Mouse (Mus musculus) MEL (cell line): Measurements from ENCODE around the gene 2210016F16Rik. TPM values are rescaled to one million over a fixed set of nuclear protein-coding genes. Genes with fewer than 3 reads are reported as not detected.
"Not testable (repeated sequence)": the region's sequence is repeated elsewhere in the genome, so short reads cannot be mapped to it uniquely, and the experiment has no call there.

Experiments used
- DNase-seq: peaks from one replicate; pipeline ENCODE4 v3.0.0; 2011; ENCODE audit warnings: low read depth, low spot score
- H3K27ac ChIP-seq: 2 replicates; pipeline ENCODE4 v1.5.1; 2012; ENCODE audit warnings: low read depth, mild to moderate bottlenecking, control low read depth, low read length, moderate library complexity; ENCODE audit not compliant: control insufficient read depth
- H3K27me3 ChIP-seq, 2 experiments: fragments of 150-350 bp in 1 of 2; sonication (generic) in 1 of 2; 2 replicates each; pipeline ENCODE4 v1.6.1; 2012; ENCODE audit warnings: low read length in 2 of 2, mild to moderate bottlenecking in 2 of 2, improper control_type of control experiment in 1 of 2, moderate library complexity in 1 of 2; ENCODE audit not compliant: insufficient read depth in 2 of 2, control insufficient read depth in 1 of 2
- H3K36me3 ChIP-seq, 2 experiments: 2 replicates each; pipeline ENCODE4 v1.6.1; 2012 to 2014; ENCODE audit warnings: low read length in 2 of 2, improper control_type of control experiment in 1 of 2, inconsistent platforms in 1 of 2, mild to moderate bottlenecking in 1 of 2; ENCODE audit not compliant: insufficient read depth in 2 of 2, control insufficient read depth in 1 of 2
- H3K4me1 ChIP-seq, 2 experiments: fragments of 150-350 bp in 1 of 2; sonication (generic) in 1 of 2; 2 replicates each; pipeline ENCODE4 v1.6.1; 2012; ENCODE audit warnings: low read length in 2 of 2, improper control_type of control experiment in 1 of 2, mild to moderate bottlenecking in 1 of 2; ENCODE audit not compliant: insufficient read depth in 2 of 2, control insufficient read depth in 1 of 2
- H3K4me3 ChIP-seq, 2 experiments: fragments of 150-350 bp in 1 of 2; sonication (generic) in 1 of 2; 2 replicates each; pipeline ENCODE4 v1.5.1; 2012; ENCODE audit warnings: low read depth in 2 of 2, low read length in 2 of 2, mild to moderate bottlenecking in 2 of 2, moderate library complexity in 2 of 2, control low read depth in 1 of 2, improper control_type of control experiment in 1 of 2; ENCODE audit not compliant: control insufficient read depth in 1 of 2, insufficient read depth in 1 of 2
- H3K79me2 ChIP-seq: 2 replicates; pipeline ENCODE4 v1.6.1; 2012; ENCODE audit warnings: mild to moderate bottlenecking, low read length, moderate library complexity; ENCODE audit not compliant: control insufficient read depth, poor library complexity, insufficient read depth
- H3K9ac ChIP-seq: 2 replicates; pipeline ENCODE4 v1.6.1; 2012; ENCODE audit warnings: low read depth, mild to moderate bottlenecking, control low read depth, low read length, moderate library complexity; ENCODE audit not compliant: control insufficient read depth, poor library complexity, severe bottlenecking
- H3K9me3 ChIP-seq: fragments of 150-350 bp; sonication (generic); replicated peaks from 2 replicates; pipeline ENCODE4 v1.6.1; 2012; ENCODE audit warnings: mild to moderate bottlenecking, low read length, improper control_type of control experiment, moderate library complexity; ENCODE audit not compliant: insufficient read depth
- BHLHE40 ChIP-seq: IDR thresholded peaks from 2 replicates; pipeline ENCODE4 v1.6.1; 2012; ENCODE audit warnings: low read depth, mild to moderate bottlenecking, inconsistent platforms, low read length, improper control_type of control experiment, borderline replicate concordance
- CHD2 ChIP-seq: IDR thresholded peaks from 2 replicates; pipeline ENCODE4 v1.6.1; 2011; ENCODE audit warnings: low read length, improper control_type of control experiment
- EP300 ChIP-seq, 2 experiments: IDR thresholded peaks; 2 replicates each; pipeline ENCODE4 v1.6.1; 2011; ENCODE audit warnings: improper control_type of control experiment in 2 of 2, low read length in 2 of 2, low read depth in 1 of 2, mild to moderate bottlenecking in 1 of 2
- ETS1 ChIP-seq: IDR thresholded peaks from 2 replicates; pipeline ENCODE4 v1.6.1; 2012; ENCODE audit warnings: low read depth, mild to moderate bottlenecking, inconsistent platforms, low read length, improper control_type of control experiment, moderate library complexity
- GABPA ChIP-seq: IDR thresholded peaks from 2 replicates; pipeline ENCODE4 v1.6.1; 2012; ENCODE audit warnings: low read depth, mild to moderate bottlenecking, inconsistent platforms, low read length, improper control_type of control experiment, moderate library complexity
- GATA1 ChIP-seq: IDR thresholded peaks from 2 replicates; pipeline ENCODE4 v1.6.1; 2011; ENCODE audit warnings: low read depth, low read length, improper control_type of control experiment
- JUND ChIP-seq: IDR thresholded peaks from 2 replicates; pipeline ENCODE4 v1.6.1; 2011; ENCODE audit warnings: low read depth, mild to moderate bottlenecking, improper control_type of control experiment, low read length
- KAT2A ChIP-seq: conservative IDR thresholded peaks from 2 replicates; pipeline ENCODE4 v1.6.1; 2012; ENCODE audit warnings: low read depth, low read length, improper control_type of control experiment, inconsistent platforms
- MYB ChIP-seq: IDR thresholded peaks from 2 replicates; pipeline ENCODE4 v1.6.1; 2011; ENCODE audit warnings: mild to moderate bottlenecking, low read depth, low read length, improper control_type of control experiment
- MYC ChIP-seq: IDR thresholded peaks from 2 replicates; pipeline ENCODE4 v1.6.1; 2011; ENCODE audit warnings: low read depth, mild to moderate bottlenecking, low read length, improper control_type of control experiment, moderate library complexity
- POLR2AphosphoS2 ChIP-seq: IDR thresholded peaks from 2 replicates; pipeline ENCODE4 v1.6.1; 2011; ENCODE audit warnings: low read length, improper control_type of control experiment
- RAD21 ChIP-seq: IDR thresholded peaks from 2 replicates; pipeline ENCODE4 v1.6.1; 2011; ENCODE audit warnings: mild to moderate bottlenecking, low read depth, low read length, improper control_type of control experiment
- RCOR1 ChIP-seq: IDR thresholded peaks from 2 replicates; pipeline ENCODE4 v1.6.1; 2012; ENCODE audit warnings: low read depth, mild to moderate bottlenecking, inconsistent platforms, low read length, improper control_type of control experiment
- SMC3 ChIP-seq: IDR thresholded peaks from 2 replicates; pipeline ENCODE4 v1.6.1; 2011; ENCODE audit warnings: low read depth, low read length, improper control_type of control experiment
- USF1 ChIP-seq: IDR thresholded peaks from 2 replicates; pipeline ENCODE4 v1.6.1; 2014; ENCODE audit warnings: low read depth, mild to moderate bottlenecking, inconsistent platforms, low read length, improper control_type of control experiment, moderate library complexity
- ZMIZ1 ChIP-seq: IDR thresholded peaks from 2 replicates; pipeline ENCODE4 v1.6.1; 2012; ENCODE audit warnings: low read depth, mild to moderate bottlenecking, inconsistent platforms, low read length, improper control_type of control experiment, moderate library complexity
- ZNF384 ChIP-seq: IDR thresholded peaks from 2 replicates; pipeline ENCODE4 v1.6.1; 2012; ENCODE audit warnings: low read depth, mild to moderate bottlenecking, inconsistent platforms, low read length, improper control_type of control experiment
- polyA plus RNA-seq, 2 experiments: library from polyadenylated mRNA; stranded (reverse) in 1 of 2; unstranded in 1 of 2; fragments of >175 nt in 1 of 2; fragments of >200 nt in 1 of 2; gene quantifications; 2 replicates each; pipeline versions ENCODE4 v1.2.1 to v1.2.4; 2012; ENCODE audit warnings: low replicate concordance in 2 of 2, low read depth in 1 of 2; ENCODE audit not compliant: insufficient read length in 2 of 2, insufficient read depth in 1 of 2, missing spikeins in 1 of 2
- total RNA-seq: library from RNA; depleted of rRNA; stranded (reverse); fragments of 300-350 nt; gene quantifications from 2 replicates; pipeline ENCODE4 v1.2.3, GENCODE M21; 2012

2210016F16Rik gene
- total and polyA plus RNA-seq, 3 experiments: 0.08 to 0.22 TPM; not detected in 1

GRCm38 (mm10) chr13:58367641-58368040 lies 17.4 kb downstream of the 2210016F16Rik start:
- TF ChIP-seq GATA1: no peak
- Histone ChIP-seq H3K36me3 (no peaks in the 10 kb centered on the region), H3K27me3 (no peaks in the 10 kb centered on the region), H3K4me1 (peaks cover 10 to 13% of the 10 kb centered on the region in 2 experiments; a peak in 3 of 4 replicates), H3K9ac (no peak overlapping the region), H3K79me2 (no peaks in the 10 kb centered on the region), H3K4me3 (no peak overlapping the region), H3K9me3 (no peaks in the 10 kb centered on the region), H3K27ac (no peak overlapping the region)
- DNase-seq: peak; percentile 19

DNA sequence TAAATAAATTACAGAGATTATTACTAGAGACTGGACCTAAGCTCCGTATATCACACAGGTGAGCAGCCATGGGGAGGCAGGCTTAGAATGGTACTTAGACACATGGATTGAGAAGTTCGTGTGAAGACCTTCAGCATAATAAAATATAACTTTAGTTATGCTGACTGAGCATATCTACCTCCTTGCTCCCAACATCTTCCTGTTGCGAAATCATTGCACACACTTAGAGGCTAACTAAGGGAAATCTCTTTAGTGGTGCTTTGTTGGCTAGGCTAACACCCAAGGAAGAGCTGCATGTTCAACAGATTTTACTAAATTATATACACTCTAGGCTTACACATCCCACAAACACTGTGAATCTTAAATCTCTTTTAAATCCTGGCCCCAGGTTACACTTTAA lies 18.7 kb downstream of the 2210016F16Rik start:
- no peak overlapping the region for H3K4me3 ChIP-seq
- no peak overlapping the region for H3K9ac ChIP-seq
- peaks cover 10 to 13% of the 10 kb centered on the region in 2 experiments; a peak in 3 of 4 replicates for H3K4me1 ChIP-seq
- no peak for DNase-seq
- no peaks in the 10 kb centered on the region for H3K79me2 ChIP-seq
- H3K36me3 ChIP-seq: no peaks in the 10 kb centered on the region
- no peaks in the 10 kb centered on the region for H3K27me3 ChIP-seq
- no peaks in the 10 kb centered on the region for H3K9me3 ChIP-seq
- no peak overlapping the region for H3K27ac ChIP-seq
- no peak for TF ChIP-seq ETS1
- TF ChIP-seq MYC: no peak
- no peak for TF ChIP-seq KAT2A
- TF ChIP-seq JUND: no peak
- TF ChIP-seq RCOR1: no peak
- TF ChIP-seq GABPA: no peak
- TF ChIP-seq ZNF384: no peak
- no peak for TF ChIP-seq MYB
- no peak for TF ChIP-seq EP300 (IDR thresholded peaks at IDR 0.05; ENCODE audit: low read depth in 1 of 2, low read length in 2 of 2)
- TF ChIP-seq ZMIZ1: no peak
- no peak for TF ChIP-seq CHD2
- no peak for TF ChIP-seq SMC3
- no peak for TF ChIP-seq POLR2AphosphoS2
- TF ChIP-seq BHLHE40: no peak
- no peak for TF ChIP-seq USF1
- TF ChIP-seq RAD21: no peak

GRCm38 (mm10) chr13:58365179-58365578 lies 19.8 kb downstream of the 2210016F16Rik start:
- peaks cover 10 to 13% of the 10 kb centered on the region in 2 experiments; a peak in 3 of 4 replicates for H3K4me1 ChIP-seq
- H3K9me3 ChIP-seq, H3K9ac ChIP-seq, H3K4me3 ChIP-seq, H3K79me2 ChIP-seq, H3K27ac ChIP-seq, H3K27me3 ChIP-seq, H3K36me3 ChIP-seq, DNase-seq: not testable (repeated sequence)
